Mouse (Mus musculus): ENCODE measurements around the gene Gabrb3.

GRCm38 (mm10) chr7:57491795-57492194 lies 72.3 kb downstream of the Gabrb3 start:
- no peak for TF ChIP-seq POLR2A (IDR thresholded peaks at IDR 0.05; ENCODE audit: borderline replicate concordance, extremely low read depth, insufficient read depth, insufficient read length, poor library complexity, severe bottlenecking)
- TF ChIP-seq CTCF (IDR thresholded peaks at IDR 0.05; ENCODE audit: borderline replicate concordance, extremely low read depth, insufficient read depth, insufficient read length), result no peak
